26 mouse cellular contexts compared by ENCODE assay signal in genomic region chr8:72333429-72334143, GRCm38 (mm10). TPM values are rescaled to one million over a fixed set of nuclear protein-coding genes. Genes with fewer than 3 reads are reported as not detected.
A peak's percentile ranks its signal among the peaks of the same experiment; 100 is the strongest.
DNase-seq lines count a peak whose midpoint lies in the region; TF ChIP-seq lines count a peak whose summit lies in the region.
"Had no signal": no experiment of that assay in that cellular context is flagged by ENCODE, and none has a peak within 500 bp of the region (broad histone marks: within the 10 kb centered on the region; RNA-seq: fewer than 3 reads in every experiment).

No protein-coding gene starts in this region.

- peaks cover 31% of the 10 kb centered on the region for H3K36me3 ChIP-seq in limb, embryonic 10.5 days

- whole genome bisulfite sequencing in limb, embryonic 10.5 days = 55% methylated on average over 3 of the region's 3 CpGs

- no peak for TF ChIP-seq CTCF in gastrocnemius, adult 2 months (IDR thresholded peaks at IDR 0.05)
- TF ChIP-seq CTCF in left cerebral cortex, adult 2 months (IDR thresholded peaks at IDR 0.05) = no peak

- DNase-seq in gastrocnemius, adult 2 months = no peak
- no peak for DNase-seq in gastrocnemius, postnatal 10 days
- no peak for DNase-seq in left cerebral cortex, adult 2 months (ENCODE audit: extremely low spot score in 1 of 2, low spot score in 2 of 2)
- no peak for DNase-seq in left cerebral cortex, postnatal 4 days
- no peak for DNase-seq in limb, embryonic 10.5 days (ENCODE audit: low spot score)
- DNase-seq in Muller cell, postnatal 12 days (ENCODE audit: inconsistent ontology term) = no peak
- no peak for DNase-seq in ovary, postnatal 36 days (ENCODE audit: low spot score)
- DNase-seq: adrenal gland, postnatal 10 days; cerebellum, adult 9-11 months; heart, postnatal 4 days; kidney, adult 8-10 months; kidney, postnatal 36 days; layer of hippocampus, adult 9-11 months; liver, embryonic 13.5 days; lung, adult 2 months; lung, postnatal 36 days; right cerebral cortex, adult 18-20 months; thymus, postnatal 25 days had no signal

- peak overlapping the region; percentile 38 for H3K27ac ChIP-seq in gastrocnemius, adult 2 months
- peak overlapping the region; percentile 24; the same call in 1 of the 2 replicates for H3K27ac ChIP-seq in left cerebral cortex, adult 2 months
- H3K27ac ChIP-seq in limb, embryonic 10.5 days = peak overlapping the region; percentile 61; the same call in 1 of the 2 replicates
- H3K27ac ChIP-seq: embryonic facial prominence, embryonic 12.5 days; forebrain, embryonic 12.5 days; heart, embryonic 10.5 days; hindbrain, embryonic 14.5 days; limb, embryonic 13.5 days; liver, embryonic 13.5 days; midbrain, embryonic 10.5 days; stomach, embryonic 15.5 days had no signal

- H3K4me1 ChIP-seq in limb, embryonic 10.5 days = peaks cover 9% of the 10 kb centered on the region
- H3K4me1 ChIP-seq: embryonic facial prominence, embryonic 12.5 days; forebrain, embryonic 12.5 days; limb, embryonic 13.5 days; liver, embryonic 13.5 days; stomach, embryonic 15.5 days had no signal

- H3K9me3 ChIP-seq in limb, embryonic 10.5 days (replicated peaks) = no peaks in the 10 kb centered on the region
- H3K9me3 ChIP-seq: embryonic facial prominence, embryonic 12.5 days; forebrain, embryonic 12.5 days; G1E; heart, embryonic 10.5 days; limb, embryonic 13.5 days; liver, embryonic 13.5 days; midbrain, embryonic 10.5 days; stomach, embryonic 15.5 days had no signal

- H3K27me3 ChIP-seq in limb, embryonic 10.5 days (ENCODE audit: low read depth, poor library complexity, severe bottlenecking) = no peaks in the 10 kb centered on the region
- H3K27me3 ChIP-seq: embryonic facial prominence, embryonic 12.5 days; forebrain, embryonic 12.5 days; limb, embryonic 13.5 days; liver, embryonic 13.5 days; stomach, embryonic 15.5 days had no signal

- intact Hi-C loops in gastrocnemius, adult 2 months (cut with DNase I) = loop anchor here (5.0 kb wide), 1 partner anchor 46 kb away; no protein-coding TSS in a partner anchor
- intact Hi-C loops in left cerebral cortex, adult 2 months (cut with DNase I) = no loop called here
- intact Hi-C loops in left cerebral cortex, postnatal 4 days (cut with DNase I) = no loop called here

- no peak overlapping the region for H3K4me3 ChIP-seq in gastrocnemius, adult 2 months
- no peak overlapping the region for H3K4me3 ChIP-seq in left cerebral cortex, adult 2 months
- H3K4me3 ChIP-seq in limb, embryonic 10.5 days = no peak overlapping the region
- H3K4me3 ChIP-seq: embryonic facial prominence, embryonic 12.5 days; forebrain, embryonic 12.5 days; heart, embryonic 10.5 days; limb, embryonic 13.5 days; liver, embryonic 13.5 days; midbrain, embryonic 10.5 days; stomach, embryonic 15.5 days had no signal

RNA-seq across cellular contexts. Expression of gene Klf2, which starts 14.8 kb away (rescaled TPM):
- 10 to 100 TPM in 1 of 2 experiments, 1 to 10 TPM in 1; 9.1 to 38.9 TPM for total RNA-seq in gastrocnemius, adult 2 months (2021)
- total RNA-seq in gastrocnemius, postnatal 10 days (2021) = 10 to 100 TPM; 25.2 to 31.9 TPM
- 10 to 100 TPM; 17.1 to 32.3 TPM for total RNA-seq in left cerebral cortex, adult 2 months (2021)
- total RNA-seq in left cerebral cortex, postnatal 4 days (2021) = 10 to 100 TPM; 13.1 to 15.1 TPM
- polyA plus RNA-seq in limb, embryonic 10.5 days (2016; fragmentation: Nextera tagmentation; extraction: Ambion mirVana) = 3.1 and 3.6 TPM in 2 replicates

RNA-seq across cellular contexts. Expression of gene Gm10282, which starts 28.5 kb away (rescaled TPM):
- total RNA-seq in gastrocnemius, adult 2 months (2021) = 1 to 10 TPM; 2.8 to 4.8 TPM
- total RNA-seq in gastrocnemius, postnatal 10 days (2021) = 10 to 100 TPM; 14.2 to 15.8 TPM
- total RNA-seq in left cerebral cortex, adult 2 months (2021) = 1 to 10 TPM; 3.9 to 6.2 TPM
- 10 to 100 TPM; 18.5 to 19.4 TPM for total RNA-seq in left cerebral cortex, postnatal 4 days (2021)
- polyA plus RNA-seq in limb, embryonic 10.5 days (2016; fragmentation: Nextera tagmentation; extraction: Ambion mirVana) = 25.6 and 29.2 TPM in 2 replicates
